12 mouse cellular contexts compared by ENCODE assay signal in the genomic region with DNA sequence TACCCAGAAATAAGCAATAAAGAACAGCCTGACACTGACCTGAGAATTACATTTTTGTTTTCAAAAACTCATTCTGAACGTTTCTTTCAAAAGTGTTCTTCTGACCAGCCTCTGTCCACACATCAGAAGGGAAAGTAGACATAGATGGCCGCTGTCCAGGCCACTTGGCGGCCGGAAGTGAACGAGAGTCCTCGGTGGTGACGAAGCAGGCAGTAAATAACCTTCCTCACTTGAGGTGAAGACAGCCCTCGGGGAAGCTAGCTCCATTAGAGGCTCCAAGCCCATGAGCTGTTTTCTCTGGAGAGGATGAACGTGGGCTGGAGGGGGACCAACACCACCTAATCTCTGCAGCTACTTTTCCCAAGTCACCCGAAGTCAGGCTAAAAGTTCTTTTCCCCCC. TPM values are rescaled to one million over a fixed set of nuclear protein-coding genes. Genes with fewer than 3 reads are reported as not detected.
DNase-seq lines count a peak whose midpoint lies in the region; ATAC-seq and TF ChIP-seq lines count a peak whose summit lies in the region.
"Had no signal": no experiment of that assay in that cellular context is flagged by ENCODE, and none has a peak within 500 bp of the region (broad histone marks: within the 10 kb centered on the region; RNA-seq: fewer than 3 reads in every experiment).

No protein-coding gene starts in this region.

- no peaks in the 10 kb centered on the region for H3K9me3 ChIP-seq in lung, postnatal 0 days (ENCODE audit: low read length)
- H3K9me3 ChIP-seq: hindbrain, embryonic 10.5 days; midbrain, embryonic 12.5 days had no signal

- no peak overlapping the region for H3K9ac ChIP-seq in lung, postnatal 0 days (replicated peaks; ENCODE audit: low read depth)
- H3K9ac ChIP-seq: liver, embryonic 14.5 days; midbrain, embryonic 12.5 days had no signal

- H3K36me3 ChIP-seq in lung, postnatal 0 days (ENCODE audit: insufficient read depth, low read length), result no peaks in the 10 kb centered on the region
- H3K36me3 ChIP-seq: hindbrain, embryonic 10.5 days; midbrain, embryonic 12.5 days had no signal

- peaks cover 3% of the 10 kb centered on the region for H3K4me1 ChIP-seq in lung, postnatal 0 days (ENCODE audit: insufficient read depth, low read depth, low read length)

- WGBS in lung, postnatal 0 days, result 30% methylated on average over 10 of the region's 10 CpGs

- DNase-seq in kidney, postnatal 25 days, result peak; percentile 40 to 51
- no peak for DNase-seq in kidney, adult 18-20 months
- peak; percentile 66 for DNase-seq in gastrocnemius, adult 18-20 months (ENCODE audit: low spot score)
- peak; percentile 51 for DNase-seq in heart, adult 8-10 months (ENCODE audit: low spot score)
- DNase-seq in lung, postnatal 0 days (ENCODE audit: low spot score), result peak; percentile 39
- no peak for DNase-seq in embryo, embryonic 10.5 days (ENCODE audit: low spot score)

- H3K27ac ChIP-seq in lung, postnatal 0 days (ENCODE audit: low read length), result no peak overlapping the region
- H3K27ac ChIP-seq: hindbrain, embryonic 10.5 days; liver, embryonic 14.5 days; midbrain, embryonic 12.5 days had no signal

- ATAC-seq in lung, postnatal 0 days, result no peak
- ATAC-seq in granulocyte monocyte progenitor cell, adult 5-6 weeks (replicated peaks; ENCODE audit: poor library complexity, severe bottlenecking), result no peak
- ATAC-seq: activated CD4-positive, CD25-positive, alpha-beta regulatory T cell, adult 4 months; forebrain, embryonic 14.5 days had no signal

- H3K27me3 ChIP-seq in lung, postnatal 0 days (replicated peaks; ENCODE audit: insufficient read depth, low read length), result no peaks in the 10 kb centered on the region
- H3K27me3 ChIP-seq: midbrain, embryonic 12.5 days had no signal

- TF ChIP-seq EP300 in lung, postnatal 0 days (IDR thresholded peaks at IDR 0.05), result no peak

- H3K4me3 ChIP-seq in lung, postnatal 0 days (ENCODE audit: low read depth, low read length), result no peak overlapping the region
- H3K4me3 ChIP-seq: hindbrain, embryonic 10.5 days; midbrain, embryonic 12.5 days had no signal

- no peak overlapping the region for H3K4me2 ChIP-seq in lung, postnatal 0 days (replicated peaks; ENCODE audit: low read depth, low read length)
- H3K4me2 ChIP-seq: midbrain, embryonic 12.5 days had no signal

- TF ChIP-seq CTCF in lung, postnatal 0 days (IDR thresholded peaks at IDR 0.05), result no peak

RNA-seq across cellular contexts. Expression of a gene that starts 21.2 kb away (rescaled TPM):
- not detected for total RNA-seq in gastrocnemius, adult 18-20 months (2021)
- 10 to 100 TPM; 19.4 to 26.8 (median 22.2) TPM for total RNA-seq in heart, adult 8-10 months (2022)
- polyA plus RNA-seq in lung, postnatal 0 days (2015; fragmentation: Nextera tagmentation; extraction: Ambion mirVana), result 12.6 and 14.7 TPM in 2 replicates
- not detected in 2 replicates for total RNA-seq in granulocyte monocyte progenitor cell, adult 5-6 weeks (2014; fragmentation: Nextera tagmentation)
- total RNA-seq in granulocyte monocyte progenitor cell, adult 5-6 weeks (2017), result not detected in 2 replicates
- polyA plus RNA-seq: activated CD4-positive, CD25-positive, alpha-beta regulatory T cell, adult 4 months had no signal

Comparison
In these comparisons a context has a peak if more than half of its experiments do, and no peak if none do; other contexts are left out.
1. DNase-seq: peak in kidney, postnatal 25 days (2 of 2), gastrocnemius, adult 18-20 months (single experiment), heart, adult 8-10 months (single experiment) and lung, postnatal 0 days (single experiment); none in kidney, adult 18-20 months (single experiment) and embryo, embryonic 10.5 days (single experiment).
2. RNA of a gene that starts 21.2 kb away (total RNA-seq): 19.4 to 26.8 TPM in heart, adult 8-10 months; not detected in gastrocnemius, adult 18-20 months and not detected in granulocyte monocyte progenitor cell, adult 5-6 weeks; every median in the first group is over 10 times any median in the second.